Mouse (Mus musculus) bone marrow, adult 2 months (tissue): ENCODE results near the gene Ift80.

ENCODE experiments used
- CTCF ChIP-seq: fragments of 200-500 bp; IDR thresholded peaks from 2 replicates; pipeline ENCODE4 v1.5.1; 2011; ENCODE audit warnings: low read length, control low read depth; ENCODE audit not compliant: control insufficient read depth, insufficient read depth
- POLR2A ChIP-seq: fragments of 200-500 bp; IDR thresholded peaks from 2 replicates; pipeline ENCODE4 v1.6.1; 2011; ENCODE audit warnings: low read depth, mild to moderate bottlenecking, control low read depth, low read length, borderline replicate concordance; ENCODE audit not compliant: control insufficient read depth

DNA sequence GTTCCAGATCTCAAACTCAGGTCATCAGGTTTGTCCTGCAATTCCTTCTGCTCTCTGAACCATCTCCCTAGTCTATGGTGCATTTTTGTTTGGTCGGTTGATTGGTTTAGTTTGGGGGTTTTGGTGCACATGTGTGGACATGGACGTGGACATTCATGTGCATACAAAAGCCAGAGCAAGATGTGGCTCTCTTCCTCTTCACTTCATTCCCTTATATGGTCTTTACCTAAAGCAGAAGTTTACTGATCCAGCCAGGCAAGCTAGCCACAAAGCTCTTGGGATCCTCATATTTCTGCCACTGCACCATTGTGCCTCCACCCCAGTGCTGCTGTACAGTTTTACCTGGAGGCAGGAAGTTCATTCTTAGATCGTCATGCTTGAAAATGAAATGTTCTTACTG lies 12.8 kb upstream of the Ift80 start:
- TF ChIP-seq CTCF (no peak), POLR2A (no peak)
